Mouse (Mus musculus): ENCODE measurements around the gene Zfp330. TPM values are rescaled to one million over a fixed set of nuclear protein-coding genes. Genes with fewer than 3 reads are reported as not detected.
A peak's percentile ranks its signal among the peaks of the same experiment; 100 is the strongest.

Zfp330 gene
- total RNA-seq (2021), result 10 to 100 TPM; 14.0 to 19.8 TPM
- long read RNA-seq, experiment 1, transcript Zfp330-201 (10 exons, 1,675 nt), result major isoform, 21 of 24 reads
- long read RNA-seq, experiment 1, partial matches to known transcripts, result 1 of 24 reads
- long read RNA-seq, experiment 1, other reads (novel, unspliced or antisense), result 1 of 24 reads
- long read RNA-seq, experiment 2, transcript Zfp330-201 (10 exons, 1,675 nt), result major isoform, 10 of 18 reads
- long read RNA-seq, experiment 2, partial matches to known transcripts, result 2 of 18 reads
- long read RNA-seq, experiment 2, other reads (novel, unspliced or antisense), result 5 of 18 reads

- peak; percentile 83 to 86 for DNase-seq
- intact Hi-C loops (cut with DNase I), result loop anchor here (5.0 kb wide), 1 partner anchor 318 kb away; no protein-coding TSS in a partner anchor
Measured at GRCm38 (mm10) chr8:82774093-82774422, at the start of gene Zfp330. Gene Zfp330, minus strand, starts transcription at chr8:82774160.

- no peak for DNase-seq
- intact Hi-C loops (cut with DNase I), result no loop called here
Measured at GRCm38 (mm10) chr8:82777945-82778344, 4.0 kb upstream of the Zfp330 start.

GRCm38 (mm10) chr8:82777406-82777805 lies 3.4 kb upstream of the Zfp330 start:
- no peak for DNase-seq
- intact Hi-C loops (cut with DNase I), result no loop called here

DNA sequence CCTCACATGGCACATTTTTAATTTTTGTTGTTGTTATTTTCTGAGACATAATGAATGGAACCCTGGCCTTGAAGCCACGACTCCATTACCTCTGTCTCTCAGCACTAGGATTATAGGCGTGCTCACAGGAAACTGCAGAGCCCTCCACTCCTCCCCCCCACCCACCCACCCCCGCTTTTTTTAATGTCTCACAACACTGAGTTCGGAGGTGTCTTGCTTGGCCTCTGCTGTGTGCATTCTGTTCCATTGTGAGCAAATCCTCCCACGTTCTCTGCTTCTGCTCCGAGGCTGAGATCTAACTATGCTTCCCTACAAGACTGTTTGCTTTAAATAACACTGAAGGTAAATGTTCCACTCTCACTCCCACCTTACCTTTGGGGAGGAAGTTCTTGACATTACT lies 522 bp upstream of the Zfp330 start:
- DNase-seq, result no peak
- intact Hi-C loops (cut with DNase I), result loop anchor here (5.0 kb wide), 1 partner anchor 318 kb away; no protein-coding TSS in a partner anchor

GRCm38 (mm10) chr8:82773332-82774092 lies 448 bp downstream of the Zfp330 start:
- DNase-seq, result no peak
- intact Hi-C loops (cut with DNase I), result loop anchor here (5.0 kb wide), 1 partner anchor 319 kb away; no protein-coding TSS in a partner anchor

DNA sequence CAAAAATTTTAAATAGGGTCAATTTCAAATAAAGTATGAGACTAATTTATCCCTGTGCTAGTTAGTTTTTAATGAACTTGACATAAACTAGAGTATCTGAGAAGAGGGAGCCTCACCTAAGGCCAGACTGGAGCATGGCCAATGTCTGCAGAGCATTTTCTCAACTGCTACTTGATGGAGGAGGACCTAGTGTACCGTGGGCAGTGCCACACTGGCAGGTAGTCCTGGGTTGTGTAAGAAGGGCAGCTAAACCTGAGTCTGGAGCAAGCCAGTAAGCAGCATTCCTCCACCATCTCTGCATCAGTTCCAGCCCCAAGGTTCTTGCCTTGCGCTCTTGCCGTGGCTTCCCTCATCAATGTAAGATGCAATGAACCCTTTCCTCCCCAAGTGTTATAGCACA lies 3.1 kb downstream of the Zfp330 start:
- intact Hi-C loops (cut with DNase I), result loop anchor here (5.0 kb wide), 1 partner anchor 321 kb away; no protein-coding TSS in a partner anchor

DNA sequence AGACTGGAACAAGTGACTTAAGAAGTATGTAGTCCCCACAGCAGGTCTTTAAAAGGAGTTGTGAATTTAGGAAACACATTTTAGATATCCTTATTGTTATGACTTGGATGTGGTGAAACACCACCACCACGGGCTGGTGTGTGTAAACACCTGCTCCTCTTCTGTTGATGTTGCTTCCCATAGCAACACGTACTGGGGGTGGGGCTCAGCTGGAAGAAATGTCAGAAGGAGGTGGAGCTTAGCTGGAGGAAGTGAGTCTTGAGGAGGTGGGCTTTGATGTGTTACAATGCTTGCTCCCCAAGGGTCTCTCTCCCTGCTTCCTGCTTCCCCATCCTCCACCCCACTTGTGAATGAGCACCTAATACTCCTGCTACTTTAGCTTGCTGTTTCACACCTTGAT lies 14.9 kb downstream of the Zfp330 start:
- intact Hi-C loops (cut with DNase I), result no loop called here
- DNase-seq, result no peak

More for the DNA sequence above, 3.1 kb downstream of the Zfp330 start:
- no peak for DNase-seq

DNA sequence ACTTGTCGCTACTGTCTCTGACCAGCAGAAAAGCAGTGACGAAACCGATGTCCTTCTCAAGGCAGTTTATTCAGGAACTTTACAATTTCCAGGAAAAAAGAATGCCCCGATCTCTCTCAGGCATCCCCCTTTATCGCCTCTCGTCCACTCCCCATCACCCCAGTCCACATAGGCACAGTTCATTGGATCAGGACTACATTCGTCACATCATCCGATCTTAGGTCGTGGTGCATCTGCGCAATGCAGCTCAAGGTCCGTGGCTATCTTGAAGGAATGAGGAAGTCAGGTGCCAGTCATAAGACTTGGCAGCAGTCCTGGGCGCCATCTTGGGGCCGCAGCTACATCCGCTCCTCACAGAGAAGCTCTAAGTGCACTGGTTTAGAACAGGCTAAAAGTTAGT lies 19.0 kb downstream of the Zfp330 start:
- DNase-seq, result no peak
- intact Hi-C loops (cut with DNase I), result no loop called here

- DNase-seq, result no peak
- intact Hi-C loops (cut with DNase I), result loop anchor here (10.0 kb wide), 1 partner anchor 1402 kb away; the partner anchor contains the start of gene Inpp4b
Measured at GRCm38 (mm10) chr8:82746617-82747016, 27.3 kb downstream of the Zfp330 start.

GRCm38 (mm10) chr8:82743905-82744904 lies 29.8 kb downstream of the Zfp330 start:
- peak; percentile 17 to 42 for DNase-seq
- intact Hi-C loops (cut with DNase I), result loop anchor here (1.0 to 10.0 kb wide), 2 partner anchors 391 to 1399 kb away; partner anchors contain the start of gene Inpp4b

Other genes starting within 250 kb of the Zfp330 start
- 10 to 100 TPM; 19.7 to 24.2 TPM for gene Rnf150, start 89.2 kb upstream of the Zfp330 start, total RNA-seq (2021)